Mouse (Mus musculus) heart, adult 2 months (tissue): ENCODE data around the gene Psmb1.

Source experiments
- CTCF ChIP-seq: fragments of 200-600 bp; IDR thresholded peaks from 2 replicates; pipeline ENCODE4 v1.8.1; 2022; ENCODE audit warnings: antibody characterized with exemption, mild to moderate bottlenecking, moderate library complexity
- EP300 ChIP-seq: fragments of 200-500 bp; IDR thresholded peaks from 2 replicates; pipeline ENCODE4 v1.6.1; 2011; ENCODE audit warnings: low read depth, low read length, control low read depth; ENCODE audit not compliant: insufficient read depth

DNA sequence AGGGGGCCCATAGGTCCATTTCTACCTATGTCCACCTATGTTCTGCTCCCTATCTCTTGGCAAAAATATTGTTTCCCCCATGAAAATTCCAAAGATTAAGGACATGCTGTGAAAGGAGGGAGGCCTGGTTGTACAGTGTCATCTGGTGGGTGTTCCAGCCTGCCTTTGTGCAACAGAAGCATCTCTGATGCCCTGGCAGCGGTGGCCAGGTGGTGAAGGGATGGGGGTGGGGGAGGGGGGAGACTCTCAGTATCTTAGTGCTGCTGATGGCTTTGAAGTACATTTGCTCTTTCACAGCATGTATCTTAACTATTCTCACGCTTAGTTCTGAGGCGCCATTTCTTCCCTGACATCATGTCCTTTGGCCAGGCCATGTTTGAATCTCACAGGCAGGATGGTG lies 54.1 kb downstream of the Psmb1 start:
- TF ChIP-seq CTCF (no peak), EP300 (no peak)
